Mouse (Mus musculus) G1E (cell line): ENCODE results near the gene Clstn3. TPM values are rescaled to one million over a fixed set of nuclear protein-coding genes. Genes with fewer than 3 reads are reported as not detected.
"Not testable (repeated sequence)": the region's sequence is repeated elsewhere in the genome, so short reads cannot be mapped to it uniquely, and the experiment has no call there.

ENCODE experiments used
- ATAC-seq: 2 replicates; pipeline ENCODE4 v1.8.0; 2016; ENCODE audit warnings: mild to moderate bottlenecking; ENCODE audit not compliant: insufficient number of reproducible peaks, poor library complexity, low FRiP score, severe bottlenecking; ENCODE audit errors: extremely low read depth
- DNase-seq: peaks from one replicate; pipeline ENCODE4 v3.0.0; 2012; ENCODE audit warnings: low spot score
- H3K27me3 ChIP-seq: 2 replicates; pipeline ENCODE4 v1.6.1; 2012; ENCODE audit warnings: mild to moderate bottlenecking, low read length, inconsistent platforms; ENCODE audit not compliant: insufficient read depth
- H3K36me3 ChIP-seq: replicated peaks from 2 replicates; pipeline ENCODE3; 2012; ENCODE audit warnings: mild to moderate bottlenecking, inconsistent platforms
- H3K4me1 ChIP-seq: 2 replicates; pipeline ENCODE4 v1.6.1; 2012; ENCODE audit warnings: low read depth, low read length, inconsistent platforms, mixed read lengths; ENCODE audit not compliant: insufficient read depth
- H3K4me3 ChIP-seq: 2 replicates; pipeline ENCODE4 v1.5.1; 2012; ENCODE audit warnings: low read depth, mild to moderate bottlenecking, inconsistent platforms, low read length, moderate library complexity, mixed read lengths
- H3K9me3 ChIP-seq: replicated peaks from 2 replicates; pipeline ENCODE4 v1.6.1; 2012; ENCODE audit warnings: inconsistent platforms
- CTCF ChIP-seq: IDR thresholded peaks from 2 replicates; pipeline ENCODE4 v1.5.1; 2012; ENCODE audit warnings: low read depth, low read length, inconsistent platforms, mixed read lengths
- GATA1 ChIP-seq: IDR thresholded peaks from 2 replicates; pipeline ENCODE4 v1.6.1; 2012; ENCODE audit warnings: borderline replicate concordance, low read length, inconsistent platforms, mixed read lengths
- GATA2 ChIP-seq: IDR thresholded peaks from 2 replicates; pipeline ENCODE4 v1.6.1; 2012; ENCODE audit warnings: low read depth, low read length, inconsistent platforms, borderline replicate concordance
- POLR2AphosphoS5 ChIP-seq: IDR thresholded peaks from 2 replicates; pipeline ENCODE4 v1.6.1; 2012; ENCODE audit warnings: low read depth, low read length, inconsistent platforms; ENCODE audit not compliant: insufficient replicate concordance
- TAL1 ChIP-seq: conservative IDR thresholded peaks from 2 replicates; pipeline ENCODE4 v1.6.1; 2012; ENCODE audit warnings: low read depth, low read length, inconsistent platforms, mixed read lengths
- polyA plus RNA-seq: library from polyadenylated mRNA; stranded (reverse); fragments of >175 nt; gene quantifications from 2 replicates; pipeline ENCODE4 v1.2.3, GENCODE M21; 2012
- total RNA-seq, 2 experiments: library from RNA; stranded (forward) in 1 of 2; stranded (reverse) in 1 of 2; fragments of 200-1000 nt in 1 of 2; fragments of >200 nt in 1 of 2; fragmentation: Nextera tagmentation in 1 of 2; gene quantifications; 2 replicates each; pipeline ENCODE4 v1.2.3; 2014 to 2017

Gene Clstn3
- total and polyA plus RNA-seq, 3 experiments = 4.2 to 11.5 (median 4.6) TPM

DNA sequence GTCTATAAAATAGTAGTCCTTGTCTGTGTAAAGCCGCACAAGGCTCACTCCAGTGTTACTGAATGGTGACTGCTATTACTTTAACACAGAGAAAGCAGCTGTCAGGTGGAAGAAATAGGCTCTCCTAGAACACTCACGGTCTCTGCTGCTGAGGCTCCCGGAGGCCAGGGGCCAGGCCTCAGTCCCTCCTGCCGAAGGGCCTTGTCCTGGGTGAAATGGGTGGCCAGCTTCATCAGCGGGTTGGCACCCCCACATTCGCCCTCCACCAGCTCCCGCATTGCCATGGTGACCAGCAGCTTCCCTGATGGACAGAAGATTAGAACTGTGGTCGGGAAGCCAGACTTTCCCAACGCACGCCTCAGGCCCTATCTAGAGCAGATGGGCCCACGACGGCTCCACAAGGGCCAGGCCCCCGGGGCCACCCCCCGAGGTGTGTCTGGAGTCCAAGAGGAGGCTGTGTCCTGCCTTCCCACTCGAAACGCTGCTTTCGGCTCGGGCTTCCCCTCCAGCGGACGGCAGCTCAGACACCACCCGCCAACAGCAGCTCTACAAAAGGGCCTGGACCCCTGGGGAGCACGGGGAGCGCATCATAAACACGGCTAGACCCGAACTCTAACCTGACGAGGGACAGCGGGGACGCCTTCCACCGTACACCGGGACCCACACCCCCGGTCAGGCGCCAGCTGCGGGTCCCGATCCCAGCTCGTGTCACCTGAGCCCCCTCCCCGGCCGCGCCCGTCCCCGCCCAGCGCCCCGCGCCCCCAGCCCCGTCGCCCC lies 50.3 kb downstream of the Clstn3 start:
- H3K4me1 ChIP-seq = peaks cover 33% of the 10 kb centered on the region
- H3K4me3 ChIP-seq = peak overlapping the region; percentile 88
- DNase-seq = peak; percentile 57
- no peaks in the 10 kb centered on the region for H3K27me3 ChIP-seq
- peaks cover 30% of the 10 kb centered on the region for H3K36me3 ChIP-seq
- no peak for ATAC-seq
- H3K9me3 ChIP-seq = no peaks in the 10 kb centered on the region
- no peak for TF ChIP-seq GATA1
- no peak for TF ChIP-seq TAL1
- no peak for TF ChIP-seq GATA2
- no peak for TF ChIP-seq CTCF
- TF ChIP-seq POLR2AphosphoS5 = no peak

DNA sequence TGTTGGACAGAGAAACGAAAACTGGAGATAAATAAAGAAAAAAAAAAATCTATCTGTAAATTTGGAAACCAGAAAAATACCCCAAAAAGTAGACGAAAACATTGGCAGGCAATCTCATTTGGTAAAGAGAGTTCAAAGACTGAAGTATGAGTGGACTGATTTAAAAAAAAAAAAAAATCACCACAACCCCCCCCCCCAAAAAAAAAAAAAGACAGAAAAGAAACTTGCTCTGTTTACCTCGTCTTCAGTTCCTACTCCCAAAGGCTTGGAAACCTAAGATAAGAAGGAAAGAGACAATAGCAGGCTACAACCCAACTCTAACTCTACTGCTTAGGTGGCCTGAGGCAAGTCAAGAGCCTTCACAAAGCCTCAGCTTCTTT lies 50.8 kb downstream of the Clstn3 start:
- no peak for ATAC-seq
- H3K36me3 ChIP-seq = peaks cover 36% of the 10 kb centered on the region
- no peak for TF ChIP-seq CTCF
- TF ChIP-seq GATA2 = no peak
- no peak for TF ChIP-seq GATA1
- no peak for TF ChIP-seq POLR2AphosphoS5
- TF ChIP-seq TAL1 = no peak
- peaks cover 33% of the 10 kb centered on the region for H3K4me1 ChIP-seq
- peak overlapping the region; percentile 88 for H3K4me3 ChIP-seq
- no peak for DNase-seq
- no peaks in the 10 kb centered on the region for H3K27me3 ChIP-seq
- H3K9me3 ChIP-seq = no peaks in the 10 kb centered on the region

DNA sequence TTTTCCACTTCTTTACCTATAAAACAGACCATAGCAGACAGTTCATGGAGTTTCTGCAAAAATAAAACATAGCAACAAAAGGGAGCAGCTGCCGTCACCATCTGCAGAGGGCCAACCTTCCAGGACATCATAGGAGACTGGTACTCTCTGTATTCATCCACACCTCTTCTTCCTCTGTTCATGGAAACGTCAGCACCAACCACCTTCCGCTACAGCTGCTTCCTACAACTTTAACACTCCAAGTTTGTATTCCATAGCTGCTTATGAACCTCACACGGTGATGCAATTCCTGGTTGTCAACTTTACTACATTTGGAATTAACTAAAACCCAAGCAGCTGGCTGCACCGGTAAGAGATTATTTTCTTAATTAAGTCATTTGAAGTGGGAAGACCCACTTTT lies 56.2 kb downstream of the Clstn3 start:
- TF ChIP-seq GATA2 (no peak), GATA1 (no peak), TAL1 (no peak), CTCF (no peak), POLR2AphosphoS5 (no peak)
- H3K4me3 ChIP-seq = no peak overlapping the region
- no peaks in the 10 kb centered on the region for H3K27me3 ChIP-seq
- no peak for DNase-seq
- H3K9me3 ChIP-seq = no peaks in the 10 kb centered on the region
- ATAC-seq = no peak
- peaks cover 78% of the 10 kb centered on the region for H3K36me3 ChIP-seq
- H3K4me1 ChIP-seq = peaks cover 8% of the 10 kb centered on the region

DNA sequence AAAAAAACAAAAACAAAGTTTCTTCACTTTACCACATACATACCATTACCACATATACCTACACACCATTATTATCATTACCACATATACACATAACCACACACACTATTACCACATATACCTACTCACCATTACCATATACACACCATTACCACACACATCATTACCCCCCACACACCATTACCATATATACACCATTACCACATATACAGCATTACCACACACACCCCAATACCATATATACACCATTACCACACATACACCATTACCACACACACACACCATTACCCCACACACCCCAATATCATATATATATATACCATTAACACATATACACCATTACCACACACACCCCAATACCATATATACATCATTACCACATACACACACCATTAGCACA lies 57.4 kb downstream of the Clstn3 start:
- ATAC-seq (no peak), DNase-seq (no peak)
- no peaks in the 10 kb centered on the region for H3K4me1 ChIP-seq
- no peak overlapping the region for H3K4me3 ChIP-seq
- H3K27me3 ChIP-seq = no peaks in the 10 kb centered on the region
- peaks cover 79% of the 10 kb centered on the region for H3K36me3 ChIP-seq
- TF ChIP-seq CTCF = no peak
- TF ChIP-seq GATA1 = no peak
- TF ChIP-seq POLR2AphosphoS5 = no peak
- no peak for TF ChIP-seq GATA2
- TF ChIP-seq TAL1 = no peak
- no peaks in the 10 kb centered on the region for H3K9me3 ChIP-seq

DNA sequence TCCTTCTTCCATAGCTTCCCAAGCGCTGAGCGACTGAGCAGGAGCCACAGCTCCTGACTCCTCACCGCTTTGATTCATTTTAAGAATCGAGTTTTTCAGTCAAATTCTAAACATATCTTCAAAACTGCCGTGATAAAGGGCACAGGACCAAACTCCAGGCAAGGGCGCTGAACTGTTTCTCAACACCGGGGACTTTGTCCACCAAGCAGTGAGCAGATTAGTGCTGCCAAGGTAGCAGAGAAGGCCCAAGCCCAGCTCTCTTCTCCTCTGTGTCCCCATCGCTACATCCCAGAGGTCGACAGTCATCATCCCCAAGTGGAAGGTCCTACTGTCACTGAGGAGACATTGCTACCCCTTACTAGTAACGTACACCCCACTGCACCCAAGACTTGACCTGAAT lies 58.3 kb downstream of the Clstn3 start:
- ATAC-seq (no peak), DNase-seq (no peak)
- Histone ChIP-seq H3K4me3 (no peak overlapping the region), H3K9me3 (no peaks in the 10 kb centered on the region), H3K4me1 (no peaks in the 10 kb centered on the region), H3K27me3 (no peaks in the 10 kb centered on the region), H3K36me3 (peaks cover 81% of the 10 kb centered on the region)
- TF ChIP-seq POLR2AphosphoS5 = no peak
- no peak for TF ChIP-seq CTCF
- no peak for TF ChIP-seq GATA1
- no peak for TF ChIP-seq TAL1
- TF ChIP-seq GATA2 = no peak

DNA sequence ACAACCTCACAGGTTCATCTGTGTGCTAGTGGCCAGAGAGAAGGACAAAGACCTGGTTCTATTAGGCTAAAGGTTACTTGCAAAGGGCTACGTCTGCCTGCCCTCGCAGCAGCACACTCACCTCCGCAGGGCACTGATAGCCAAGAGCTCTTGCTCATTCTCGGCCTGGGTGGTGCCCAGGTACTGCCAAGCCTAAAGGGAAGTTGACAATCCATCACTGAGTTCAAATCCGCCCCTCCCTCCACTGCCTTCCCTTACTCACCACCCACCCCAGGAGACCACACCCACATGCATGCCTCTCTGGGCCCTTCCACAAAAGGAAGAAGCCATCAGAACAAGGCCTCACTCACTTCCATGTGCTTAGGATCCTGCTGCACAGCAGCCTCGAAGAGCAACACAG lies 64.9 kb downstream of the Clstn3 start:
- Histone ChIP-seq H3K4me1 (peaks cover 10% of the 10 kb centered on the region), H3K27me3 (no peaks in the 10 kb centered on the region), H3K36me3 (peaks cover 86% of the 10 kb centered on the region), H3K4me3 (no peak overlapping the region), H3K9me3 (no peaks in the 10 kb centered on the region)
- no peak for ATAC-seq
- DNase-seq = no peak
- TF ChIP-seq POLR2AphosphoS5 = no peak
- TF ChIP-seq CTCF = no peak
- no peak for TF ChIP-seq GATA1
- TF ChIP-seq GATA2 = no peak
- no peak for TF ChIP-seq TAL1

DNA sequence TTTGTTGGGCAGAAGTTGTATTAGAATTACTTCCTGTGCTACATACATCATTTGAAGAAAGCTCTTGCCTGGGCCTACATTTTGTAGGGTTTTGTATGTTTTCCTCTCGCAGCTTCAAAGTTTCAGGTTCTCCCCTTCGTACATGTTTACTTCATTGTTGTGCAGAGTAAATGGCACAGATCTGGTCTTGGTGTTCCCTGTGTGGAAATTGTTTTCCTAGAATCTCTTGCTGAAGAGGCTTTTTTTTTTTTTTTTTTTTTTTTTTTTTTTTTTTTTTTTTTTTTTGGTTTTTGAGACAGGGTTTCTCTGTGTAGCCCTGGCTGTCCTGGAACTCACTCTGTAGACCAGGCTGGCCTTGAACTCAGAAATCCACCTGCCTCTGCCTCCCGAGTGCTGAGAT lies 69.6 kb downstream of the Clstn3 start:
- H3K36me3 ChIP-seq = peaks cover 42% of the 10 kb centered on the region
- not testable (repeated sequence) for H3K4me3 ChIP-seq, H3K9me3 ChIP-seq, H3K4me1 ChIP-seq, DNase-seq, ATAC-seq, H3K27me3 ChIP-seq

Other genes with a start within 250 kb of the Clstn3 start
- not detected in 2 replicates for gene Vmn2r27, start 232.9 kb downstream of the Clstn3 start, total RNA-seq (2014; fragmentation: Nextera tagmentation)
- gene Vmn2r27, start 232.9 kb downstream of the Clstn3 start, total RNA-seq (2017) = 0.06 and 0.22 TPM in 2 replicates
- gene Vmn2r27, start 232.9 kb downstream of the Clstn3 start, polyA plus RNA-seq = not detected in 2 replicates
- not detected in 2 replicates for gene Cd163, start 160.1 kb downstream of the Clstn3 start, total RNA-seq (2014; fragmentation: Nextera tagmentation)
- 0.06 and 0.27 TPM in 2 replicates for gene Cd163, start 160.1 kb downstream of the Clstn3 start, total RNA-seq (2017)
- not detected in 2 replicates for gene Cd163, start 160.1 kb downstream of the Clstn3 start, polyA plus RNA-seq
- 15.8 and 25.0 TPM in 2 replicates for gene Pex5, start 49.7 kb downstream of the Clstn3 start, total RNA-seq (2014; fragmentation: Nextera tagmentation)
- 21.0 and 22.3 TPM in 2 replicates for gene Pex5, start 49.7 kb downstream of the Clstn3 start, total RNA-seq (2017)
- 17.4 and 19.1 TPM in 2 replicates for gene Pex5, start 49.7 kb downstream of the Clstn3 start, polyA plus RNA-seq
- gene C1rl, start 28.3 kb upstream of the Clstn3 start, total RNA-seq (2014; fragmentation: Nextera tagmentation) = not detected in 2 replicates
- 0.05 TPM in 1 of 2 replicates, not detected in the other for gene C1rl, start 28.3 kb upstream of the Clstn3 start, total RNA-seq (2017)
- 0.02 and 0.10 TPM in 2 replicates for gene C1rl, start 28.3 kb upstream of the Clstn3 start, polyA plus RNA-seq
- gene C1ra, start 47.6 kb upstream of the Clstn3 start, total RNA-seq (2014; fragmentation: Nextera tagmentation) = not detected in 2 replicates
- gene C1ra, start 47.6 kb upstream of the Clstn3 start, total RNA-seq (2017) = 0.05 and 0.06 TPM in 2 replicates
- not detected in 2 replicates for gene C1ra, start 47.6 kb upstream of the Clstn3 start, polyA plus RNA-seq
- gene C1s1, start 77.6 kb upstream of the Clstn3 start, total RNA-seq (2014; fragmentation: Nextera tagmentation) = not detected in 2 replicates
- 0.05 TPM in 1 of 2 replicates, not detected in the other for gene C1s1, start 77.6 kb upstream of the Clstn3 start, total RNA-seq (2017)
- gene C1s1, start 77.6 kb upstream of the Clstn3 start, polyA plus RNA-seq = not detected in 2 replicates
- gene C1rb, start 105.5 kb upstream of the Clstn3 start, total RNA-seq (2014; fragmentation: Nextera tagmentation) = not detected in 2 replicates
- gene C1rb, start 105.5 kb upstream of the Clstn3 start, total RNA-seq (2017) = 0.11 TPM in 1 of 2 replicates, not detected in the other
- gene C1rb, start 105.5 kb upstream of the Clstn3 start, polyA plus RNA-seq = not detected in 2 replicates
- not detected in 2 replicates for gene C1s2, start 171.3 kb upstream of the Clstn3 start, total RNA-seq (2014; fragmentation: Nextera tagmentation)
- gene C1s2, start 171.3 kb upstream of the Clstn3 start, total RNA-seq (2017) = 0.05 and 0.12 TPM in 2 replicates
- gene C1s2, start 171.3 kb upstream of the Clstn3 start, polyA plus RNA-seq = not detected in 2 replicates
- gene Lpcat3, start 198.2 kb upstream of the Clstn3 start, total RNA-seq (2014; fragmentation: Nextera tagmentation) = 108 and 198 TPM in 2 replicates
- 95.7 and 101 TPM in 2 replicates for gene Lpcat3, start 198.2 kb upstream of the Clstn3 start, total RNA-seq (2017)
- gene Lpcat3, start 198.2 kb upstream of the Clstn3 start, polyA plus RNA-seq = 123 and 147 TPM in 2 replicates
- gene Emg1, start 247.4 kb upstream of the Clstn3 start, total RNA-seq (2014; fragmentation: Nextera tagmentation) = 117 and 120 TPM in 2 replicates
- 228 and 262 TPM in 2 replicates for gene Emg1, start 247.4 kb upstream of the Clstn3 start, total RNA-seq (2017)
- gene Emg1, start 247.4 kb upstream of the Clstn3 start, polyA plus RNA-seq = 254 and 287 TPM in 2 replicates
- 325 and 378 TPM in 2 replicates for gene Phb2, start 247.5 kb upstream of the Clstn3 start, total RNA-seq (2014; fragmentation: Nextera tagmentation)
- gene Phb2, start 247.5 kb upstream of the Clstn3 start, total RNA-seq (2017) = 432 and 434 TPM in 2 replicates
- gene Phb2, start 247.5 kb upstream of the Clstn3 start, polyA plus RNA-seq = 465 and 565 TPM in 2 replicates